Mouse (Mus musculus): Measurements from ENCODE around the gene Ccdc88b. TPM values are rescaled to one million over a fixed set of nuclear protein-coding genes. Genes with fewer than 3 reads are reported as not detected.
A peak's percentile ranks its signal among the peaks of the same experiment; 100 is the strongest.

Gene Ccdc88b
- total RNA-seq, 2 experiments from 2014 or later: 14.6 to 15.7 TPM

GRCm38 (mm10) chr19:6831331-6831730, 26.7 kb downstream of the Ccdc88b start:
- Histone ChIP-seq H3K4me3 (no peak overlapping the region), H3K27ac (no peak overlapping the region)
- no peak for TF ChIP-seq CTCF (conservative IDR thresholded peaks at IDR 0.05)
- DNase-seq (ENCODE audit: low spot score in 2 of 2): no peak

GRCm38 (mm10) chr19:6830556-6831316, 27.3 kb downstream of the Ccdc88b start:
- peak overlapping the region; percentile 20; the same call in 1 of the 2 replicates for H3K4me3 ChIP-seq
- no peak for DNase-seq (ENCODE audit: low spot score in 2 of 2)
- H3K27ac ChIP-seq: no peak overlapping the region
- no peak for TF ChIP-seq CTCF (conservative IDR thresholded peaks at IDR 0.05)

GRCm38 (mm10) chr19:6829870-6830555, 28.0 kb downstream of the Ccdc88b start:
- H3K27ac ChIP-seq: no peak overlapping the region
- DNase-seq (ENCODE audit: low spot score in 2 of 2): no peak
- TF ChIP-seq CTCF (conservative IDR thresholded peaks at IDR 0.05): no peak
- H3K4me3 ChIP-seq: peak overlapping the region; percentile 20; the same call in 1 of the 2 replicates

- Histone ChIP-seq H3K27ac (no peak overlapping the region), H3K4me3 (no peak overlapping the region)
- peak; percentile 71 for TF ChIP-seq CTCF (conservative IDR thresholded peaks at IDR 0.05)
- DNase-seq (ENCODE audit: low spot score in 2 of 2): no peak
Observed at GRCm38 (mm10) chr19:6829069-6829468, 28.9 kb downstream of the Ccdc88b start.

- H3K4me3 ChIP-seq: no peak overlapping the region
- no peak overlapping the region for H3K27ac ChIP-seq
- TF ChIP-seq CTCF (conservative IDR thresholded peaks at IDR 0.05): no peak
- DNase-seq (ENCODE audit: low spot score in 2 of 2): no peak
Observed at GRCm38 (mm10) chr19:6826601-6827000, 31.4 kb downstream of the Ccdc88b start.

DNA sequence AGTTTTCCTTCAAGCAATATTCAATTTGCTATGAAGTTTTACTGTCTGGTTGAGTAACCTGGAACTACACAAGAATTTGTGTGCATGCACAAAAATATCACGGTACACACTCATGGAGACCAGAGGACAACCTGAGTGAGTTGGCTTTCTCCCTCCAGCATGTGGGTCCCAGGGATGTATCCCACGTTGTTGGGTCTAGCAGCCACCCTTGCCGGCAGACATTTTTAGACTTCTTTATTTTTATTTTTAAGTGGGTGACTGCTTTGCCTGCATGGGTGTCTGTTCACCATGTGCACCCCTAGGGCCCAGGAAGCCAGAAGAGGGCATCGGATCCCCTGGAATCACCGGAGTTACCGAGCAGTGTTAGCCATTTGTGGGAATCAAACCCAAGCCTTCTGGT, 32.6 kb downstream of the Ccdc88b start:
- peak; percentile 26 for TF ChIP-seq CTCF (conservative IDR thresholded peaks at IDR 0.05)
- DNase-seq (ENCODE audit: low spot score in 2 of 2): no peak
- H3K4me3 ChIP-seq: no peak overlapping the region
- no peak overlapping the region for H3K27ac ChIP-seq

DNA sequence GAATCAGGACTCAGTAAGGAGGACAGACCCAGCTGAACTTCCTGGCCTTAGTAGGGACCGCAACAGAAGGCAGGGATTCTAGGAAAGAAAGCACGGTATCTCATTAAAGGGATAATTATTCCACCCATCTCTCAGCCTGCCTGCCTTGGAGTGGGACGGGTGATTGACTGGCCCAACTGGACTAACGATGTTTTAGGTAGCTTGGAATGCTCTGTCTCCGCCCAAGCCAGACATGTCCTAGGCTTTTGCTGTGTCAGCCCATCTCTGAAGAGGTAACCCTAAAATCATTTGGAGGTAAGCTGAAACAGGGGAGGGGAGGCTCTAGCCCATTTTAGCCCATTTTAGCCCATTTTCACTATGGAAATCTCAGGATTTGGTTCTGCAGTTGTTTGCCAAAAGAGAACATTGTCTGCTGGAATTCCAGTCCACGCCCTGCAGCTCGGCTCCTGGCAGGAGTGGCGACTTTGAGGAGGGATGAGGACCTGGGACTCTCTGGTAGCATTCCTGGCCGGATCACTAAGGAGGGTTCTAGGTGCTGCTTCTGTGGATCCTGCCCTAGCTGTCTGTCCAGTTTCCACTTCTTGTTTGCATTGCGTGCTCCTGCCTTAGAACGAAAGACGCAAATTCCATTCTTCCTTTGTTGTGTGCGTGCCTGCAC, 37.3 kb downstream of the Ccdc88b start:
- no peak overlapping the region for H3K4me3 ChIP-seq
- DNase-seq (ENCODE audit: low spot score in 2 of 2): no peak
- H3K27ac ChIP-seq: no peak overlapping the region
- no peak for TF ChIP-seq CTCF (conservative IDR thresholded peaks at IDR 0.05)

- no peak overlapping the region for H3K27ac ChIP-seq
- DNase-seq (ENCODE audit: low spot score in 2 of 2): no peak
- H3K4me3 ChIP-seq: no peak overlapping the region
- TF ChIP-seq CTCF (conservative IDR thresholded peaks at IDR 0.05): no peak
Observed at GRCm38 (mm10) chr19:6819143-6819827, 38.7 kb downstream of the Ccdc88b start.

DNA sequence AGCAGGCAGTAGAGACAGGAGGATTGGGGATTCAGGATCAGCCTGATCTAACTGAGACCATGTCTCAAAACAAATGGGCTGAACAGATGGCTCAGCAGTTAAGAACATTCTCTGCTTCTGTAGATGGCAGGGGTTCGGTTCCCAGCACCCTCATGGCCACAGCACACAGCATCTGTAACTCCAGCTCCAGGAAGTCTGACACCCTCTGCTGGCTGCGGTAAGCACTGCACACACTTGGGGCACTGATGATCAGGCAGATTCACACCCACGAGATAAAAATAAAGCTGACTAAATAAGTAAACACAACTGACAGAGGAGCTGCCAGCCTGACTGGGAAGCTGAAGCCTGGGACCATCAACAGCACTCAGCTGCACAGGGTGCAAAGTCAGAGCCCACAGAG, 43.1 kb downstream of the Ccdc88b start:
- H3K27ac ChIP-seq: no peak overlapping the region
- TF ChIP-seq CTCF (conservative IDR thresholded peaks at IDR 0.05): peak; percentile 31; the same call in 1 of the 2 replicates
- no peak for DNase-seq (ENCODE audit: low spot score in 2 of 2)
- H3K4me3 ChIP-seq: no peak overlapping the region

DNA sequence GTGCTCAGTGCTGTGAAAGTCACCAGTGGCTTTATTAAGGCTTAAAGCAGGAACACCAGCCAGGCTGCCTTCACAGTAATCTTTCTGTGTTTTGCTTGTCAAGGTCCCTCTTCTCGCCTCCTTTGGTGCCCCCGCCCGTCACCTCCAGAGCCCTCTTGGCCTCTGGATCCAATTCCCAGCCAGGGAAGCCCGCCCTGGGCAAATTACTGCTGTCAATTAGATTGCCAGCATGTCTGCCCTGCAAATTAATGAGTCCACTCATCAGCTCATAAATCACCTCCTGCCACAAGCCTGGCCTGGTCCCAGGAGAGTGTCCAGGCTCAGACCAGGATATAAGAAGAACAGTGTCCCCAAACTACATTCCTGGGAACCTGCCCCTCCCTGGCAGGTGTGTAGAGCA, 43.6 kb downstream of the Ccdc88b start:
- Histone ChIP-seq H3K27ac (no peak overlapping the region), H3K4me3 (no peak overlapping the region)
- DNase-seq (ENCODE audit: low spot score in 2 of 2): no peak
- no peak for TF ChIP-seq CTCF (conservative IDR thresholded peaks at IDR 0.05)

Small RNA genes within 50 kb of the gene (microRNA-seq; reads per million reads assigned to microRNA genes)
- gene Mir5046: 0 reads per million in 2 experiments

Other genes with a start within 250 kb of the Ccdc88b start
- gene Rps6ka4, start 17.6 kb downstream of the Ccdc88b start, total RNA-seq (2021): 10 to 100 TPM; 38.3 to 39.1 TPM
- 10 to 100 TPM; 48.4 to 49.3 TPM for gene Trmt112, start 51.5 kb upstream of the Ccdc88b start, total RNA-seq (2021)
- 100 to 1,000 TPM; 361 to 395 TPM for gene Prdx5, start 51.9 kb upstream of the Ccdc88b start, total RNA-seq (2021)
- 10 to 100 TPM; 56.9 to 63.4 TPM for gene Esrra, start 63.6 kb upstream of the Ccdc88b start, total RNA-seq (2021)
- 10 to 100 TPM; 10.8 to 12.5 TPM for gene Catsperz, start 67.2 kb upstream of the Ccdc88b start, total RNA-seq (2021)
- 10 to 100 TPM; 15.3 to 18.2 TPM for gene Kcnk4, start 76.3 kb upstream of the Ccdc88b start, total RNA-seq (2021)
- 10 to 100 TPM; 43.1 to 43.8 TPM for gene Bad, start 83.7 kb upstream of the Ccdc88b start, total RNA-seq (2021)
- gene Gpr137, start 84.3 kb upstream of the Ccdc88b start, total RNA-seq (2021): 100 to 1,000 TPM in 1 of 2 experiments, 10 to 100 TPM in 1; 100.0 to 105 TPM
- gene Ppp1r14b, start 116.8 kb upstream of the Ccdc88b start, total RNA-seq (2021): 10 to 100 TPM; 68.2 to 71.4 TPM
- 10 to 100 TPM; 14.8 to 17.4 TPM for gene Plcb3, start 118.3 kb upstream of the Ccdc88b start, total RNA-seq (2021)
- 10 to 100 TPM; 81.1 to 83.7 TPM for gene Fkbp2, start 122.3 kb upstream of the Ccdc88b start, total RNA-seq (2021)
- 10 to 100 TPM; 85.2 to 88.0 TPM for gene Vegfb, start 129.4 kb upstream of the Ccdc88b start, total RNA-seq (2021)
- gene Dnajc4, start 134.4 kb upstream of the Ccdc88b start, total RNA-seq (2021): 10 to 100 TPM; 26.1 to 27.6 TPM
- gene Nudt22, start 137.9 kb upstream of the Ccdc88b start, total RNA-seq (2021): 10 to 100 TPM; 13.2 to 15.5 TPM
- gene Trpt1, start 137.9 kb upstream of the Ccdc88b start, total RNA-seq (2021): 10 to 100 TPM; 17.4 to 19.2 TPM
- 1 to 10 TPM; 3.6 to 5.0 TPM for gene Fermt3, start 161.3 kb upstream of the Ccdc88b start, total RNA-seq (2021)
- 100 to 1,000 TPM; 179 to 195 TPM for gene Stip1, start 181.8 kb upstream of the Ccdc88b start, total RNA-seq (2021)
- gene Macrod1, start 198.6 kb upstream of the Ccdc88b start, total RNA-seq (2021): 10 to 100 TPM; 20.3 to 22.4 TPM
- gene Flrt1, start 247.5 kb upstream of the Ccdc88b start, total RNA-seq (2021): 10 to 100 TPM; 17.9 to 19.5 TPM